11 mouse cellular contexts compared by ENCODE assay signal in genomic region chr2:32482351-32482750, GRCm38 (mm10).
"Had no signal": no experiment of that assay in that cellular context is flagged by ENCODE, and none has a peak within 500 bp of the region (broad histone marks: within the 10 kb centered on the region; RNA-seq: fewer than 3 reads in every experiment).

No protein-coding gene starts in this region.

- H3K9me3 ChIP-seq: intestine, embryonic 15.5 days; liver, embryonic 12.5 days; neural tube, embryonic 13.5 days had no signal

- H3K4me1 ChIP-seq: midbrain, embryonic 12.5 days; neural tube, embryonic 13.5 days had no signal

- ATAC-seq: intestine, embryonic 15.5 days; liver, embryonic 12.5 days; midbrain, embryonic 16.5 days had no signal

- H3K27ac ChIP-seq: intestine, embryonic 15.5 days; layer of hippocampus, adult 2 months; limb, embryonic 15.5 days; liver, embryonic 12.5 days; midbrain, embryonic 12.5 days; neural tube, embryonic 13.5 days; stomach, postnatal 0 days had no signal

- H3K4me3 ChIP-seq: intestine, embryonic 15.5 days; layer of hippocampus, adult 2 months; limb, embryonic 15.5 days; liver, embryonic 12.5 days; midbrain, embryonic 12.5 days; neural tube, embryonic 13.5 days had no signal

- H3K27me3 ChIP-seq: intestine, embryonic 15.5 days; limb, embryonic 15.5 days; liver, embryonic 12.5 days; midbrain, embryonic 12.5 days; neural tube, embryonic 13.5 days had no signal

- H3K36me3 ChIP-seq: intestine, embryonic 15.5 days; limb, embryonic 15.5 days; liver, embryonic 12.5 days; midbrain, embryonic 12.5 days; neural tube, embryonic 13.5 days had no signal

- H3K9ac ChIP-seq: intestine, embryonic 15.5 days; limb, embryonic 15.5 days; liver, embryonic 12.5 days; lung, embryonic 14.5 days; midbrain, embryonic 12.5 days; neural tube, embryonic 13.5 days had no signal

- DNase-seq: left cerebral cortex, postnatal 4 days; lung, embryonic 14.5 days; right cerebral cortex, postnatal 25 days had no signal

- H3K4me2 ChIP-seq: intestine, embryonic 15.5 days; limb, embryonic 15.5 days; liver, embryonic 12.5 days; lung, embryonic 14.5 days; midbrain, embryonic 12.5 days; neural tube, embryonic 13.5 days had no signal
